Mouse (Mus musculus): ENCODE measurements around the gene Utp15.

Gene Utp15

GRCm38 (mm10) chr13:98210137-98210536, 52.7 kb downstream of the Utp15 start:
- TF ChIP-seq GATA4 (IDR thresholded peaks at IDR 0.05; ENCODE audit: insufficient replicate concordance, low read length): no peak

GRCm38 (mm10) chr13:98208842-98209241, 54.0 kb downstream of the Utp15 start:
- no peak for TF ChIP-seq GATA4 (IDR thresholded peaks at IDR 0.05; ENCODE audit: insufficient replicate concordance, low read length)

GRCm38 (mm10) chr13:98206546-98206870, 56.3 kb downstream of the Utp15 start:
- TF ChIP-seq GATA4 (IDR thresholded peaks at IDR 0.05; ENCODE audit: insufficient replicate concordance, low read length): no peak

GRCm38 (mm10) chr13:98205771-98206545, 56.9 kb downstream of the Utp15 start, which contains the start of gene Arhgef28:
Gene Arhgef28 (minus strand): TSS chr13:98206439.
- no peak for TF ChIP-seq GATA4 (IDR thresholded peaks at IDR 0.05; ENCODE audit: insufficient replicate concordance, low read length)

- TF ChIP-seq GATA4 (IDR thresholded peaks at IDR 0.05; ENCODE audit: insufficient replicate concordance, low read length): no peak
These were observed 57.7 kb downstream of the Utp15 start for GRCm38 (mm10) chr13:98205111-98205510.

GRCm38 (mm10) chr13:98204371-98204770, 58.5 kb downstream of the Utp15 start:
- TF ChIP-seq GATA4 (IDR thresholded peaks at IDR 0.05; ENCODE audit: insufficient replicate concordance, low read length): no peak

- TF ChIP-seq GATA4 (IDR thresholded peaks at IDR 0.05; ENCODE audit: insufficient replicate concordance, low read length): no peak
These were observed 61.4 kb downstream of the Utp15 start for GRCm38 (mm10) chr13:98201436-98201835.
